Mouse (Mus musculus) right cerebral cortex, postnatal 4 days (tissue): ENCODE results near the gene Rhbdf1.

Source experiments
- DNase-seq: peaks from one replicate; pipeline ENCODE4 v3.0.0-alpha.2; 2022

The Rhbdf1 gene

DNA sequence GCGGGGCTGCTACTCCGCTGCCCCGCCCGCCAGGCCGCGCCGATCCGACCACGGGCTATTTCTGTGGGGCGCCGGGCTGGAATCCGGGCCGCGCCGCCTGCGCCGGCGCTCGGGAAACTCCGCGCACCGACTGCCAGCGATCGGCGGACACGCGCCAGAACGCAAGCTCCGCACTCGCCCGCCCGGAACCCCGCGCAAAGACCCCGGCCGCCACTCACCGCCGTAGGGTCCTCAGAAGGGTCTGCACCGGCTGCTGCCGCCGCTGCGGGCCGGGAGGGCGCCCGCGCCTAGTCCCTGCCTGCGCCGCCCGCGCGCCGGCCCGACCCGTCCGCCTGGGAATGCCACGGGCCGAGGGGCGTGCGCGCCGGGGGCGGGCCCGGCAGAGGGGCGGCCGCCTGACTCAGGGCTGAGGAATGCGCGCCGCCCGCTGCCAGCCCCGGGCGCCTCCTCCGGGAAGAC is at the start of gene Rhbdf1:
TSS of gene Rhbdf1 (minus strand) at position 350 of the 459 bp plus-strand sequence.
- DNase-seq = peak; percentile 53

DNA sequence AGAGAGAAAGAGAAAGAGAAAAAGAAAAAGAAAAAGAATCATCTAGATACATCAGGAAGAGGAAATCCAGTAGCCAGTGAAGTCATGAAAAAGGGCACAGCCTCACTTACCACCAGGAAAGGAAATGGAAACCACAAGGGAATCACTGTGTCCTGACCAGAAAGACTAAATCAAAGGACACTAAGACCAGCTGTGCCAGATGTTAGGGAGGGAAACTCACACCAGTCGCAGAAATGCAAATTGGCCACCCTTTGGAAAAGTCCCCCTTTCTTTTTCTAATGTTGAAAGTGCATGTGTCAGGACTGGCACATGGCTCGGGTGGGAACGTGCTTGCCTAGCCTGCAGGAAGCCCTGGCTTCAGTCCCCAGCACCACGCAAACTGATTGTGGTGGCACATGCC is 49.1 kb upstream of the Rhbdf1 start:
- DNase-seq = no peak

GRCm38 (mm10) chr11:32268952-32269351 is 46.9 kb upstream of the Rhbdf1 start:
- DNase-seq = no peak

DNA sequence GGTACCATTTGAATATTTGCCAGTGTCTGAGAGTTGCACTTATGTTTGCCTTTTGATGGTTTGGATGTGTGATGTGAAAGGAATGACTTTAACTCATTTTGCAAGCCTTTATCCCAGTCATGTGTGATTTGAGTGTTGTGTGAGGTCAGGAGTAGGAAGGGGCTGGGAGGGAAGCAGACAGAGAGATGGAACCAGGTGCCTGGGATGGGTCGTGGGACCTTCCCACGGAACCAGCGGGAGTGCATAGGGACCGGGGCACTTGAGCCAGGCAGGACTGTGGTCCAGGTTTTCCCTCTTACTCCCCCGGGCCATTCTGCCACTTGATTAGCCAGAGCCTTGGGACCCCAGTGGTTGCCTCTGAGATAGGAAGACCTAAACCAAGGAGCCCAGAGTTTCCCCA is 45.9 kb upstream of the Rhbdf1 start:
- no peak for DNase-seq

DNA sequence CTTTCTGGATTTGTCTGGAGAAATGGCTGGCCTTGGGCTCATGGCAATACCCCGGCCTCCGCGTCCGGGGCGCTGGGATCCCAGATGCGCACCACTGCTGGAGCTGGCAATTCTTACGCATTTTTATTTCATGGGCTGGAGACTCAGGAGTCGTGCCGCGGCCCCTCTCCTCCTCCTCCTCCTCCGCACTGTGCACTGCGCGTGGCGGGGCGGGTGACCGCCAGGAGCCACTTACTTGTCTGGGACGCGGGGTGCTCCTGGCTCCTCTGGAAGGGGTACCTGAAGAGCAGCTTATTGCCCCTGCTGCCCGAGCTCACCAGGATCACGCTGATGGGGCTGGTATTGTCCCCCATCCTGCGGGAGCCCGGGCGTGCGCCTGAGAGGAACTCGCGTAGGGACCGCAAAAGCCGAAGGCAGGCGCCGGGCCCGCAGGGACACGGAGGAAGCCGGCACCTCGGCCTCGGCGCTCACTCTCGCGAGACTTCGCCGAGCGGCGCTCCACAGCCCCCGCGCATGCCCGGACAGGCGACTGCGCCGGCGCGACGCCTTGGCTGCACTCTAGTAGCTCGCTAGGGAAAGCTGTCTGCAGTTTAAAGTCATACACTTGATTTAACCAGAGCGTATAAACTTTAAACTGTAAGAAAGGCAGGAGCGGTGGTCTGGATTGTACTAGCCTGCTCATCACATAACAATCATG is 45.2 kb upstream of the Rhbdf1 start, which contains the start of gene Nprl3:
TSS of gene Nprl3 (minus strand) at position 520 of the 697 bp plus-strand sequence.
- DNase-seq = peak; percentile 95

DNA sequence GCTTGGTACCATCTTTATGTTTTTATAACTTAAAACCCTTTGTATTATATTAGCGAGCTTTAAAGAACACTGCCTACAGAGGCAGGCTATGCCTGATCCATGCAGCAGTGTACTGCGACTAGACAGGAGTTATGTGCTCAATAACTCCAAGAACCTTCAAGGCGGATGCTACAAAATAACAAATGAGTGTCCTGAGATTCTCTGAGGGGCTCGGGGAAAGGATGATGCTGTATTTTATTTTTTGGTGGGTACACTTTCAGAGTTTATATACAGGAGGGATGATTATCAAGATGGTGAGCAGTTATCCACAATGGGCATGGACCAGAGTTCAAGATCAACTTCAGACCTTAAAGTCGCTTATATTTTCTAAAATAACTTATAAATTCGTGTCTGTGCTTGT is 44.7 kb upstream of the Rhbdf1 start:
- DNase-seq = no peak

- DNase-seq = no peak
Measured at GRCm38 (mm10) chr11:32266194-32266593, 44.1 kb upstream of the Rhbdf1 start.

DNA sequence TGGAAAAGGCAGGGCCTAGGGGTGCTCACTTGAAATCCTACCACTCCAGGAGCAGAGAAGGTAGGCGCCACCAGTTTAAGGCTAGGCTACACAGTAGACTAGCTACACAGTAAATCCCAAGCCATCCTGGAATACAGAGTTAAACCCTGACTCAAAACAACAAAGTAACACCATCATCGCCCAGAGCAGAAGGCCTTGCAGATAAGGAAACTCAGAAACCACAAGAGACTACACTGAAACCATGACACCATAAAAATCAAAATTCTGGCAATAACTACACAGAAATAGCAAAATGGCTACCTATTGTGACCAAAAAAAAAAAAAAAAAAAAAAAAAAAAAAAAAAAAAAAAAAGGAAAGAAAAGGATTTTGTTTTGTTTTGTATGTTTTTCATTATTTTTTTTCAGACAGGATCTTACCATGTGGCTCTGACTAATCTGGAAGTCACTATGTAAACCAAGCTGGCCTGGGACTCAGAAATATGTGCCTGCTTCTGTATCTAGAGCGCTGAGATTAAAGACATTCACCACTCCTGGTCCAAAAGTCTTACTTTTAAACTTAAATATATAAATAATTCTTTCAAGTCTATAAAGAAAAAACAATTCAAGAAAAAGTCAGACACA is 43.1 kb upstream of the Rhbdf1 start:
- no peak for DNase-seq

GRCm38 (mm10) chr11:32262674-32263415 is 40.7 kb upstream of the Rhbdf1 start:
- no peak for DNase-seq

DNA sequence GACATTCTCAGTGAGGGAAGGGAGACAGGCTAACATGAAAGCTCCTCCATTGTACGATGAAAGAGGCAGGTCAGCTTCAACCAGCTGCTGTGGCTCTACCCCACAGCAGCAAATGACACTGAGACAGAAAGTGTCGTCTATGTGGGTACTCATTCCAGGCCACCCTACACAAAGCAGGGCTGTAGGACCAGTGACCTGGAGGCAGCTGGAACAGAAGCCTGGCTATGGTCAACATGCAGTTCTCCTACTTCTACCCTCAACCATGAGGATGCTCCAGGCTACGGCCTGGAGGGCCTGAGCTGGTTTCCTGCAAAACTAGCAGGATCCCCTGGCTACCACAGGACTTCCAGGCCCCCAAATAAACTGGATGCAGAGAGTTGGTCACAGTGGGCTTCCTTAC is 34.5 kb upstream of the Rhbdf1 start:
- DNase-seq = no peak

DNA sequence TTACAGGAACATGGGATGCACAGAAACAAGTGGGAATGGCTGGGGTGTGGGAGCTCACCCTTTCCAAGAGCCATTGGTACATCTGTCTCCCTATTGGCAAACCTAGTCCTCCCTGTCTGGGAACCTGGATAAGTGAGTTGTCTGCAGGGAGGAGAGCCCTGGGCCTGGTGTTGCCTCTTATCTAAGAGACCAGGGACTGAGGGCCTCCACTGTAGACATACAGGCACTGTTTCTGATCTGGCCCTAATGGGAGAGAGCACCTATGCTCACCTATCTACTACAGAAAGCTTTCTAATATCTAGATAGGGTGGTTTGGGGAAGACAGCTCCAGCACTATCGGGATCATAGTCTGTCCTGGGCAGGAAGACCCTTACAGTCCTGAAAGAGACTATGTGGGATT is 34.0 kb upstream of the Rhbdf1 start:
- no peak for DNase-seq

DNA sequence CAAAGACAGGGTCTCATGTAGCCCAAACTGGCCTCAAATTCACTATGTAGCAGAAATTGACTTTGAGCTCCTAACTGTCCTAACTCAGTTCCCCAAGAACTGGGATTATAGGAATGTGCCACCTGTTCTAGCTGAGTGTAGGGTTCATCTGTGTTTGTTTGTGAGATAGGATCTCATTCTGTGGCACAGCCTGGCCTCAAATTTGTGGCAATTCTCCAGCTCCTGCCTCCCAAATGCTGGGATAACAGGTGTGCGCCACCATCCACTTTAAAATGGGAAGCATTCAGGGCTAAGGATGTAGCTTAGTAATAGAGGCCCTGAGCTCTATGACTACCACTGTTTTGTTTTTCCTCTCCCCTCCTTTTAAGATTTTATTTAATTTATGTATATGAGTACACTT is 31.0 kb upstream of the Rhbdf1 start:
- no peak for DNase-seq

- DNase-seq = no peak
Measured at GRCm38 (mm10) chr11:32250880-32251763, 29.0 kb upstream of the Rhbdf1 start.

GRCm38 (mm10) chr11:32248350-32248749 is 26.2 kb upstream of the Rhbdf1 start:
- no peak for DNase-seq

DNA sequence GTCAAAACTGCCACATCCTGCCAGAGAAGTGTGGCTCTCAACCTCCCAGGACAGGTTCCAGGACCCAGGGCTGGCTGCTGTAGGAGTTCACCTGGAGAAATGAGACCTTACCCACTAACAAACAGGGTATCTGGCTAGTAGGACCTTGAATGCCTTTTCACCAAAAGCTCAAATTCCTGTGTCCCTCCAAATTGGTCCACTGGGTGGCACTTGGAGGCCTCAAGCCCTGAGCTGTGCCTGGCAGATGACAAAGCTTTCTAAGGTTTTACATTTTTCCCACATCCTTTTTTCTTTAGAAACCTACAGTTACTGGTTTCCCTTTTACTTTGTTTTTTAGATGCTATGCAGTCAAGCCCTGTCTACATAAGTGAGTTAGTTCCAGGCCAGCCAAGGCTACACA is 25.0 kb upstream of the Rhbdf1 start:
- DNase-seq = no peak

- no peak for DNase-seq
Measured at GRCm38 (mm10) chr11:32245614-32246013, 23.5 kb upstream of the Rhbdf1 start.

DNA sequence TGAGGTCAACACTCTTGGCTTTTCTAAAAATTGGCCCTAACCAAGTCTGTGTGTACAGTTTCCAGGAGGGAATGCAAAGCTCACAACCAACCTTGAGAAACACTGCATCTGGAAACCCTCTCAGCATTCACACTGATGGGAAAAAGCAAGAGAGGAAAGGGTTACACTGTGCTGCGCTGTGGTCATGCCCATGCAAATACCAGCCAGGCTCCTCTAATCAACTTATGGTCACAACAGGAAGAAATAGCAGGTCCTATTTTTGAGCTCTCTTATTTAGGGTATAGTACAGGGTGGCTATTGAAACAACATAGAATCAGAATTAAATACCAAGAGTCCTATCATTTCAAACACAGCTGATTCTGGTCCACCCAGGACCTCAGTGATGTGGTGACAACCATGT is 22.5 kb upstream of the Rhbdf1 start:
- no peak for DNase-seq

GRCm38 (mm10) chr11:32244064-32244463 is 22.0 kb upstream of the Rhbdf1 start:
- no peak for DNase-seq

DNA sequence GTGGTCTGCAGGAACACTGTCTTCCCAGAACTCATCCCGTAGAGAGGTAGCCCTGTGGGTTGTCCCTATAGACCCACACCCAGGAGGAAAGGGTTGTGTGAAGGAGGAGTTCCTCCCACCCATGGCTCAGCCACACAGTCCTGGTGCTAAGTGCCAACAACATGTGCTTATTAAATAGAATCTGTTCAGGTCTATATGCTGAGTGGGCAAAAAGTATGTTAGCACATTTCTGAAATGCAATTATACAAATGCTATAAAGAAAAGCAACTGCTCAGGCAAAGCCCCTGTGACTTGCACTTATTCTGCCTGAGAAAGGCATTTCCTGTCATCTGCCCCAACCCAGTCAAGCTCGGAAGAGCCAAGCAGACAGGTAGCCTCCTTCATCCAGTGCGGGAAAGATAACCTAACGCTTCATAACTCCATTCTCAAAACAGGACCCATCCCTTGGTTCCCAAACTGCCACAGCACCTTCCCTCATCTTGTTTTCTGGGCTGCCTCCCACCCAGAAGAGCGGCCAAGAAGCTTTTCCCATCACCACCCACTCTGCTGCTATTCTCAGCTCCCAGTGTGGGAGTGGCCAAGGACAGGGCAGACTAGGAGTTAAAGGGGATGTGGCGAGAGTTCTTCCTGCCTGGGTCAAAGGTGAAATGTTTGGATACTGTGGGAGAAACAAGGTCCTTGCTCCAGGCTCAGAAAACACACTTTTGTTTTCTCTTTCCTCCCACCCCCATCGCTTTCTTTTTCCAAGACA is 21.3 kb upstream of the Rhbdf1 start:
- no peak for DNase-seq

GRCm38 (mm10) chr11:32242209-32242608 is 20.1 kb upstream of the Rhbdf1 start:
- DNase-seq = no peak

GRCm38 (mm10) chr11:32241391-32241790 is 19.3 kb upstream of the Rhbdf1 start:
- no peak for DNase-seq
